Mouse (Mus musculus) intestine, embryonic 14.5 days (tissue): ENCODE measurements around the gene Tyw1. TPM values are rescaled to one million over a fixed set of nuclear protein-coding genes. Genes with fewer than 3 reads are reported as not detected.
A peak's percentile ranks its signal among the peaks of the same experiment; 100 is the strongest.

Experiments used
- ATAC-seq: fragments of 200-750 bp; cut with Nextera tagmentation; replicated peaks from 2 replicates; pipeline ENCODE4 v1.8.0; 2017; ENCODE audit warnings: low read depth, moderate number of reproducible peaks, moderate TSS enrichment, moderate library complexity; ENCODE audit not compliant: low FRiP score, low TSS enrichment
- DNase-seq: peaks from one replicate; pipeline ENCODE4 v3.0.0-alpha.2; 2018; ENCODE audit warnings: low spot score
- H3K27ac ChIP-seq: fragments of 300-500 bp; sonication (generic); 2 replicates; pipeline ENCODE4 v1.5.1; 2014; ENCODE audit warnings: low read depth, mild to moderate bottlenecking, control low read depth
- H3K27me3 ChIP-seq: fragments of 300-500 bp; sonication (generic); replicated peaks from 2 replicates; pipeline ENCODE4 v1.6.1; 2014; ENCODE audit warnings: low read length, control low read depth; ENCODE audit not compliant: control insufficient read depth, insufficient read depth
- H3K36me3 ChIP-seq: fragments of 300-500 bp; sonication (generic); 2 replicates; pipeline ENCODE4 v1.6.1; 2014; ENCODE audit warnings: low read length, control low read depth; ENCODE audit not compliant: control insufficient read depth, insufficient read depth
- H3K4me1 ChIP-seq: fragments of 300-500 bp; sonication (generic); replicated peaks from 2 replicates; pipeline ENCODE4 v1.6.1; 2014; ENCODE audit warnings: low read length, control low read depth, mixed read lengths; ENCODE audit not compliant: control insufficient read depth, insufficient read depth
- H3K4me2 ChIP-seq: fragments of 300-500 bp; sonication (generic); 2 replicates; pipeline ENCODE4 v1.6.1; 2014; ENCODE audit warnings: low read length
- H3K4me3 ChIP-seq: fragments of 300-500 bp; sonication (generic); 2 replicates; pipeline ENCODE4 v1.5.1; 2014; ENCODE audit warnings: low read depth, low read length, control low read depth, mixed read lengths
- H3K9ac ChIP-seq: fragments of 300-500 bp; sonication (generic); 2 replicates; pipeline ENCODE4 v1.6.1; 2014; ENCODE audit warnings: mild to moderate bottlenecking, low read length
- H3K9me3 ChIP-seq: fragments of 300-500 bp; sonication (generic); 2 replicates; pipeline ENCODE4 v1.6.1; 2016; ENCODE audit warnings: low read length, control low read depth; ENCODE audit not compliant: control insufficient read depth
- WGBS: fragments of 180-500 bp; shearing (Covaris S2); extraction: QIAGEN DNeasy Blood & Tissue Kit; methylation state at CpG from one replicate; pipeline ENCODE4 v1.1.7; 2014; 5-methylcytosine and 5-hydroxymethylcytosine counted together
- polyA plus RNA-seq: library from polyadenylated mRNA; unstranded; fragments of >200 nt; fragmentation: Nextera tagmentation; extraction: Ambion mirVana; gene quantifications from 2 replicates; pipeline ENCODE4 v1.2.1, GENCODE M21; 2014

Gene Tyw1
- polyA plus RNA-seq, 1 experiment from 2014 or later = 32.4 TPM

GRCm38 (mm10) chr5:130355223-130355622, 99.8 kb downstream of the Tyw1 start:
- DNase-seq = no peak
- WGBS = 53% methylated on average over 7 of the region's 7 CpGs
- H3K36me3 ChIP-seq = no peaks in the 10 kb centered on the region

DNA sequence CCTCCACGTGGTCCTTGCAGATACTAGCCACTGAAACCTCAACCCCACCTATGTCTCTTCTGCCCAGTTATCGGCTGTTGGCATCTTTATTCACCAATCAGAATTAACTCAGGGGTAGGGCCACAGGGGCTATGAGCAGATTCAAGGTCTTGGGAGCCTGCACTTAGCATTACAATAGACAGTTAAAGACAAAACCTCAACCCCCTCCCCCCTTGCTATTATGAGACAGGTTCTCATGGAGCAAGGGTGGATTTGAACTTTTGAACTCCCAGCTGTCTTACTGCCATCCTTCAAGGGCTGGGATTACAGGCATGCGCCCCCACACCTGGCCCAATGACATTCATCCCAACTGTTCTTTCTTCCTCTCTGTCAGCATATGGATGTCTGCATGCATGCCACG, 107.7 kb downstream of the Tyw1 start:
- ATAC-seq (no peak), DNase-seq (no peak)
- H3K4me1 ChIP-seq = no peaks in the 10 kb centered on the region
- WGBS = 65% methylated on average over 4 of the region's 4 CpGs
- no peaks in the 10 kb centered on the region for H3K27me3 ChIP-seq
- no peak overlapping the region for H3K27ac ChIP-seq
- H3K4me3 ChIP-seq = no peak overlapping the region
- H3K36me3 ChIP-seq = no peaks in the 10 kb centered on the region
- no peak overlapping the region for H3K4me2 ChIP-seq
- H3K9ac ChIP-seq = no peak overlapping the region
- H3K9me3 ChIP-seq = no peaks in the 10 kb centered on the region

More at GRCm38 (mm10) chr5:130355223-130355622, 99.8 kb downstream of the Tyw1 start:
- no peak overlapping the region for H3K4me3 ChIP-seq
- H3K4me2 ChIP-seq = no peak overlapping the region
- no peak overlapping the region for H3K9ac ChIP-seq
- no peak for ATAC-seq
- no peak overlapping the region for H3K27ac ChIP-seq
- no peaks in the 10 kb centered on the region for H3K9me3 ChIP-seq
- no peaks in the 10 kb centered on the region for H3K4me1 ChIP-seq
- H3K27me3 ChIP-seq = no peaks in the 10 kb centered on the region

GRCm38 (mm10) chr5:130363773-130364172, 108.4 kb downstream of the Tyw1 start:
- H3K9me3 ChIP-seq = no peaks in the 10 kb centered on the region
- H3K9ac ChIP-seq = no peak overlapping the region
- H3K4me2 ChIP-seq = no peak overlapping the region
- H3K36me3 ChIP-seq = no peaks in the 10 kb centered on the region
- no peak overlapping the region for H3K27ac ChIP-seq
- whole genome bisulfite sequencing = 22% methylated on average over 3 of the region's 3 CpGs
- no peaks in the 10 kb centered on the region for H3K27me3 ChIP-seq
- H3K4me3 ChIP-seq = no peak overlapping the region
- ATAC-seq (no peak), DNase-seq (peak; percentile 63)
- no peaks in the 10 kb centered on the region for H3K4me1 ChIP-seq

GRCm38 (mm10) chr5:130368236-130368635, 112.8 kb downstream of the Tyw1 start:
- no peaks in the 10 kb centered on the region for H3K4me1 ChIP-seq
- no peak overlapping the region for H3K4me2 ChIP-seq
- DNase-seq = no peak
- H3K9me3 ChIP-seq = no peaks in the 10 kb centered on the region
- H3K9ac ChIP-seq = no peak overlapping the region
- no peak overlapping the region for H3K4me3 ChIP-seq
- ATAC-seq = no peak
- H3K27me3 ChIP-seq = no peaks in the 10 kb centered on the region
- WGBS = 81% methylated on average over 6 of the region's 6 CpGs
- H3K36me3 ChIP-seq = no peaks in the 10 kb centered on the region
- no peak overlapping the region for H3K27ac ChIP-seq

DNA sequence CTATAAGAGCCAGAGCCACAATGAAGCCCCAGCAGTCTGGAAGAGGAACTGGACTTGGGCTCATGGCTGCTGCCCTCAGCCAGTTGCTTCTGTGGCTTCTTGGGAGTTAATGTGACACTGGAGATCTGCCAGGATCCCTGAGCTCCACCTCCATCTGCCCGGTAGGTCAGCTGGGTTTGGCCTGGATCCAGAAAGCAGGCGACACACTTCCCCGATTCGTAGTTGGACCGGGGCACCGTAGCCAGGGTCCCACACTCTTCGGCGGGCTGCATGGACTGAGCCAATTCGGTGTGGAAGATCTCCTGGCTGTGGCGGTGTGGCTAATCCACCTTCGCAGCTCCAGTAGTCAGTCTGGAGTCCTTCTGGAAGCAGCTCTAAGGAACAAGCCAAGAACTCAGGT, 113.8 kb downstream of the Tyw1 start, which contains the start of gene Caln1:
TSS of gene Caln1 (plus strand) at position 219 of the 400 bp plus-strand sequence.
- DNase-seq = no peak
- no peak within 1 kb of the TSS for H3K9ac ChIP-seq
- no peak within 1 kb of the TSS for H3K4me2 ChIP-seq
- no peak for ATAC-seq
- no peak within 1 kb of the TSS for H3K27ac ChIP-seq
- WGBS = 70% methylated on average over 11 of the region's 11 CpGs
- H3K4me1 ChIP-seq = no peaks in the 10 kb centered on the region
- H3K9me3 ChIP-seq = no peaks in the 10 kb centered on the region
- no peaks in the 10 kb centered on the region for H3K36me3 ChIP-seq
- H3K4me3 ChIP-seq = no peak within 1 kb of the TSS
- no peaks in the 10 kb centered on the region for H3K27me3 ChIP-seq

GRCm38 (mm10) chr5:130375411-130375810, 120.0 kb downstream of the Tyw1 start:
- no peak overlapping the region for H3K27ac ChIP-seq
- ATAC-seq (no peak), DNase-seq (no peak)
- no peaks in the 10 kb centered on the region for H3K9me3 ChIP-seq
- no peaks in the 10 kb centered on the region for H3K4me1 ChIP-seq
- no peak overlapping the region for H3K4me2 ChIP-seq
- WGBS = 86% methylated on average over 3 of the region's 3 CpGs
- no peak overlapping the region for H3K4me3 ChIP-seq
- H3K9ac ChIP-seq = no peak overlapping the region
- no peaks in the 10 kb centered on the region for H3K36me3 ChIP-seq
- no peaks in the 10 kb centered on the region for H3K27me3 ChIP-seq

GRCm38 (mm10) chr5:130384222-130384912, 128.9 kb downstream of the Tyw1 start, which contains the start of gene A330070K13Rik:
Gene A330070K13Rik, minus strand, starts transcription at chr5:130384631.
- ATAC-seq (no peak), DNase-seq (no peak)
- H3K36me3 ChIP-seq = no peaks in the 10 kb centered on the region

DNA sequence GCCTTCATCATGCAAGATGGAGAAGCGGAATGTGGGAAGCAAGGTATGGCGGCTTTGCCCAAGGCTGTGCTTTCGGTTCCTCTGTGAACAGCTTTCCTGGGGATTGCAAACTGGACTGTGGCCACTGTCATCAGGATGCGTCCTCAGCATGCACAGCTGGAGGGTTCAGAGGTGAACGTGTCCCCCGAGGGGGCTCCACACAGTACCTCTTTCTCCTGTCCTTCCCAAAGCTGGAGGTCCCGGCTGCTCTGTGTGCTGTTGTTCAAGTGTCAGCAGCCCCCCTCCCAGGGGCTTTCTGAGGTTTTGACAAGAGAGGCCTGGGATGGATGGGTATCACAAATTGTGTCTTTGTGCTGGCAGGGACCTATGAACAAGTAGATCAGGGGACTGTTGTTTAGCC, 131.0 kb downstream of the Tyw1 start:
- no peak overlapping the region for H3K4me3 ChIP-seq
- no peaks in the 10 kb centered on the region for H3K36me3 ChIP-seq
- no peaks in the 10 kb centered on the region for H3K27me3 ChIP-seq
- H3K4me1 ChIP-seq = no peaks in the 10 kb centered on the region; the same call in 1 of the 2 replicates
- DNase-seq (no peak), ATAC-seq (no peak)
- WGBS = 71% methylated on average over 7 of the region's 7 CpGs
- H3K27ac ChIP-seq = no peak overlapping the region
- no peaks in the 10 kb centered on the region for H3K9me3 ChIP-seq
- no peak overlapping the region for H3K9ac ChIP-seq
- no peak overlapping the region for H3K4me2 ChIP-seq

More at GRCm38 (mm10) chr5:130384222-130384912, 128.9 kb downstream of the Tyw1 start, which contains the start of gene A330070K13Rik:
- peak within 1 kb of the TSS; percentile 25; the same call in 1 of the 2 replicates for H3K4me2 ChIP-seq
- no peaks in the 10 kb centered on the region; the same call in 1 of the 2 replicates for H3K4me1 ChIP-seq
- no peak within 1 kb of the TSS for H3K27ac ChIP-seq
- no peaks in the 10 kb centered on the region for H3K27me3 ChIP-seq
- WGBS = 12% methylated on average over 13 of the region's 13 CpGs
- no peaks in the 10 kb centered on the region for H3K9me3 ChIP-seq
- no peak within 1 kb of the TSS for H3K9ac ChIP-seq
- no peak within 1 kb of the TSS for H3K4me3 ChIP-seq
